Mouse (Mus musculus): ENCODE measurements around the gene Ablim1. TPM values are rescaled to one million over a fixed set of nuclear protein-coding genes. Genes with fewer than 3 reads are reported as not detected.

Gene Ablim1
- polyA plus RNA-seq, 1 experiment: 9.8 TPM

GRCm38 (mm10) chr19:57358322-57358721 lies 43.6 kb upstream of the Ablim1 start:
- TF ChIP-seq CEBPB (IDR thresholded peaks at IDR 0.05; ENCODE audit: low read depth) (no peak), MAX (IDR thresholded peaks at IDR 0.05) (no peak)
- no peak overlapping the region for H3K4me3 ChIP-seq (ENCODE audit: insufficient read depth, poor library complexity, severe bottlenecking)

GRCm38 (mm10) chr19:57357811-57358210 lies 43.1 kb upstream of the Ablim1 start:
- Histone ChIP-seq H3K4me3 (ENCODE audit: insufficient read depth, poor library complexity, severe bottlenecking) (no peak overlapping the region), H3K79me2 (ENCODE audit: control insufficient read depth, insufficient read depth) (peaks cover 49% of the 10 kb centered on the region), H3K36me3 (ENCODE audit: control insufficient read depth, insufficient read depth) (peaks cover 4% of the 10 kb centered on the region), H3K79me3 (ENCODE audit: low read depth) (peaks cover 36% of the 10 kb centered on the region), H3ac (ENCODE audit: control insufficient read depth, insufficient read length, low read depth) (no peak overlapping the region), H3K27me3 (ENCODE audit: control insufficient read depth, insufficient read depth, insufficient read length) (no peaks in the 10 kb centered on the region)
- TF ChIP-seq MYOG (IDR thresholded peaks at IDR 0.05; ENCODE audit: control insufficient read depth, extremely low read depth, insufficient read length) (no peak), CEBPB (IDR thresholded peaks at IDR 0.05; ENCODE audit: low read depth) (peak; percentile 3)

More at GRCm38 (mm10) chr19:57358322-57358721, 43.6 kb upstream of the Ablim1 start:
- H3K79me2 ChIP-seq (ENCODE audit: control insufficient read depth, insufficient read depth): peaks cover 54% of the 10 kb centered on the region
- H3K36me3 ChIP-seq (ENCODE audit: control insufficient read depth, insufficient read depth): peaks cover 4% of the 10 kb centered on the region
- no peaks in the 10 kb centered on the region for H3K27me3 ChIP-seq (ENCODE audit: control insufficient read depth, insufficient read depth, insufficient read length)
- no peak overlapping the region for H3ac ChIP-seq (ENCODE audit: control insufficient read depth, insufficient read length, low read depth)
- peaks cover 41% of the 10 kb centered on the region for H3K79me3 ChIP-seq (ENCODE audit: low read depth)

DNA sequence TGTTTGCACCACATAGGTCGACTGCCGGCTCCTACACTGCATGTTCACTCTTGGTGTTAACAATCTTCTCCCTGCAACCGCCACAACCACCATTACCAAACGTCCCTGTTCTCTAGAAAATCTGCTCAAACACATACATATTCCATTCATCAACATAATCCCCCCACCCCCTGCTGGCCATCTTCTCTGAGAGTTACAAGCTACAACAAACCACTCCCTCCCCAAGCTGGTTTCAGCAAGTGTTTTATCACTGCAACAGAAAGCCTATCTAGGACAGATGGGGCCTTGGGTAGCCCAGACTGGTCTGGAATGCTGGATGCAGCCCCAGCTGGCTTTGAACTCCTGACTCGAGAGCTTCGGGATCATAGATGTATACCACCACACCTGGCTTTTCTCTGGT lies 42.5 kb upstream of the Ablim1 start:
- Histone ChIP-seq H3K79me2 (ENCODE audit: control insufficient read depth, insufficient read depth) (peaks cover 44% of the 10 kb centered on the region), H3K4me3 (ENCODE audit: insufficient read depth, poor library complexity, severe bottlenecking) (no peak overlapping the region), H3K27me3 (ENCODE audit: control insufficient read depth, insufficient read depth, insufficient read length) (no peaks in the 10 kb centered on the region), H3K79me3 (ENCODE audit: low read depth) (peaks cover 31% of the 10 kb centered on the region), H3K36me3 (ENCODE audit: control insufficient read depth, insufficient read depth) (peaks cover 4% of the 10 kb centered on the region), H3ac (ENCODE audit: control insufficient read depth, insufficient read length, low read depth) (no peak overlapping the region)
- TF ChIP-seq MAX (IDR thresholded peaks at IDR 0.05): no peak
- no peak for TF ChIP-seq FOSL1 (IDR thresholded peaks at IDR 0.05; ENCODE audit: insufficient read depth, low read length, poor library complexity, severe bottlenecking)
- TF ChIP-seq USF1 (IDR thresholded peaks at IDR 0.05; ENCODE audit: low read depth): no peak
- no peak for TF ChIP-seq CTCF (IDR thresholded peaks at IDR 0.05; ENCODE audit: control insufficient read depth, insufficient read depth, insufficient read length)
- TF ChIP-seq MYOG (IDR thresholded peaks at IDR 0.05; ENCODE audit: control insufficient read depth, extremely low read depth, insufficient read length): no peak
- TF ChIP-seq MYOD1 (IDR thresholded peaks at IDR 0.05; ENCODE audit: control insufficient read depth, insufficient read length, low read depth): no peak
- no peak for TF ChIP-seq CEBPB (IDR thresholded peaks at IDR 0.05; ENCODE audit: low read depth)

GRCm38 (mm10) chr19:57356273-57356672 lies 41.6 kb upstream of the Ablim1 start:
- peaks cover 22% of the 10 kb centered on the region for H3K79me3 ChIP-seq (ENCODE audit: low read depth)
- H3K79me2 ChIP-seq (ENCODE audit: control insufficient read depth, insufficient read depth): peaks cover 34% of the 10 kb centered on the region
- peaks cover 4% of the 10 kb centered on the region for H3K36me3 ChIP-seq (ENCODE audit: control insufficient read depth, insufficient read depth)
- no peak overlapping the region for H3ac ChIP-seq (ENCODE audit: control insufficient read depth, insufficient read length, low read depth)
- no peaks in the 10 kb centered on the region for H3K27me3 ChIP-seq (ENCODE audit: control insufficient read depth, insufficient read depth, insufficient read length)
- H3K4me3 ChIP-seq (ENCODE audit: insufficient read depth, poor library complexity, severe bottlenecking): no peak overlapping the region
- no peak for TF ChIP-seq FOSL1 (IDR thresholded peaks at IDR 0.05; ENCODE audit: insufficient read depth, low read length, poor library complexity, severe bottlenecking)
- no peak for TF ChIP-seq MYOD1 (IDR thresholded peaks at IDR 0.05; ENCODE audit: control insufficient read depth, insufficient read length, low read depth)
- no peak for TF ChIP-seq CEBPB (IDR thresholded peaks at IDR 0.05; ENCODE audit: low read depth)
- TF ChIP-seq USF1 (IDR thresholded peaks at IDR 0.05; ENCODE audit: low read depth): no peak
- no peak for TF ChIP-seq CTCF (IDR thresholded peaks at IDR 0.05; ENCODE audit: control insufficient read depth, insufficient read depth, insufficient read length)
- TF ChIP-seq MYOG (IDR thresholded peaks at IDR 0.05; ENCODE audit: control insufficient read depth, extremely low read depth, insufficient read length): no peak
- TF ChIP-seq MAX (IDR thresholded peaks at IDR 0.05): no peak

- H3K4me3 ChIP-seq (ENCODE audit: insufficient read depth, poor library complexity, severe bottlenecking): no peak overlapping the region
- H3K79me2 ChIP-seq (ENCODE audit: control insufficient read depth, insufficient read depth): peaks cover 30% of the 10 kb centered on the region
- TF ChIP-seq MYOD1 (IDR thresholded peaks at IDR 0.05; ENCODE audit: control insufficient read depth, insufficient read length, low read depth) (no peak), FOSL1 (IDR thresholded peaks at IDR 0.05; ENCODE audit: insufficient read depth, low read length, poor library complexity, severe bottlenecking) (no peak), CEBPB (IDR thresholded peaks at IDR 0.05; ENCODE audit: low read depth) (no peak), CTCF (IDR thresholded peaks at IDR 0.05; ENCODE audit: control insufficient read depth, insufficient read depth, insufficient read length) (no peak), MYOG (IDR thresholded peaks at IDR 0.05; ENCODE audit: control insufficient read depth, extremely low read depth, insufficient read length) (no peak), MAX (IDR thresholded peaks at IDR 0.05) (no peak), USF1 (IDR thresholded peaks at IDR 0.05; ENCODE audit: low read depth) (no peak)
- H3ac ChIP-seq (ENCODE audit: control insufficient read depth, insufficient read length, low read depth): no peak overlapping the region
- peaks cover 20% of the 10 kb centered on the region for H3K79me3 ChIP-seq (ENCODE audit: low read depth)
- no peaks in the 10 kb centered on the region for H3K27me3 ChIP-seq (ENCODE audit: control insufficient read depth, insufficient read depth, insufficient read length)
- H3K36me3 ChIP-seq (ENCODE audit: control insufficient read depth, insufficient read depth): peaks cover 4% of the 10 kb centered on the region
These were observed 40.9 kb upstream of the Ablim1 start for GRCm38 (mm10) chr19:57355451-57356251.

DNA sequence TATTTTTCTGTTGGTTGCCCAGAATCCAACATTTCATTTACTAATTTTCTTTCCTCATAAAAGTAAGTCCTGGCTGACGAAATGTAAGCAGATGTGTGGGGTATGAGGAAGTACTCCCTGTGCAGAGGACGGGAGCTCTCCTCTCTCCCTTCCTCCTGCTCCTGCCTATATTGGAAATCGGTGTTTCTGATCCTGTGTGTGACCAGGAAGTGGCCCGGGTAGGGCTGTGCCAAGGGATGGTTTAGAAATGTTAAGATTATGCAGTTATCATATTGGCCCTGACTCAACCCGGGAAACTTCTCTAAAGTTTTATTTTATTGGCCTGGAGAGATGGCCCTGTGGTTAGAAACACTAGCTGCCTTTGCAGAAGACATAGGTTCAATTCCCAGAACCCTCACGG lies 40.0 kb upstream of the Ablim1 start:
- no peak overlapping the region for H3K4me3 ChIP-seq (ENCODE audit: insufficient read depth, poor library complexity, severe bottlenecking)
- H3K79me2 ChIP-seq (ENCODE audit: control insufficient read depth, insufficient read depth): peaks cover 24% of the 10 kb centered on the region
- H3K27me3 ChIP-seq (ENCODE audit: control insufficient read depth, insufficient read depth, insufficient read length): no peaks in the 10 kb centered on the region
- peaks cover 18% of the 10 kb centered on the region for H3K79me3 ChIP-seq (ENCODE audit: low read depth)
- H3ac ChIP-seq (ENCODE audit: control insufficient read depth, insufficient read length, low read depth): no peak overlapping the region
- peaks cover 4% of the 10 kb centered on the region for H3K36me3 ChIP-seq (ENCODE audit: control insufficient read depth, insufficient read depth)
- TF ChIP-seq FOSL1 (IDR thresholded peaks at IDR 0.05; ENCODE audit: insufficient read depth, low read length, poor library complexity, severe bottlenecking) (no peak), CEBPB (IDR thresholded peaks at IDR 0.05; ENCODE audit: low read depth) (no peak), USF1 (IDR thresholded peaks at IDR 0.05; ENCODE audit: low read depth) (no peak), MYOD1 (IDR thresholded peaks at IDR 0.05; ENCODE audit: control insufficient read depth, insufficient read length, low read depth) (no peak), MYOG (IDR thresholded peaks at IDR 0.05; ENCODE audit: control insufficient read depth, extremely low read depth, insufficient read length) (no peak), MAX (IDR thresholded peaks at IDR 0.05) (no peak), CTCF (IDR thresholded peaks at IDR 0.05; ENCODE audit: control insufficient read depth, insufficient read depth, insufficient read length) (no peak)

Measured in C2C12 (cell line).